Mouse (Mus musculus): ENCODE results near the gene Vapa.

DNA sequence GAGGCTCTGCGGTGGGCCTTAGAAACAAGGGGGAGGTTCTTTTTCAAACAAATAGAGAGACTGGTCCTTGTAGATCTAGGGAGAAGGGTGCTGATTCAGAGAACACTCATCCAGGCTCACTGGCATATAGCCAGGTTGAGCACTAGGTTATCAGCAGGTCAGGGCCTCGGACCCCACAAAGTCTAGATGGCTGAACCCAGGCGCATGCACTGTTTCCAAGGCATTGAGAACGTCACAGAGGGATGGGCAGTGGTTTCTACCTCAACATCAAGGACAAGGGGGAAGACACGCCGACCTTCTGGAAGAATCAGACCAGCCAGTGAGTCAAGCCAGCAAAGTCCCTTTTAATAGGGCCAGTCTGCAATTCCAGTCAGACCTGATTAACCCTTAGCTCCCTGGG lies 33.9 kb upstream of the Vapa start:
- TF ChIP-seq CTCF (IDR thresholded peaks at IDR 0.05; ENCODE audit: control insufficient read depth, insufficient read depth, low read length), result no peak
- TF ChIP-seq POLR2A (IDR thresholded peaks at IDR 0.05; ENCODE audit: borderline replicate concordance, control insufficient read depth, low read depth, low read length), result no peak

All from bone marrow, adult 2 months (tissue).